Mouse (Mus musculus): ENCODE results near the gene Nos1ap. TPM values are rescaled to one million over a fixed set of nuclear protein-coding genes. Genes with fewer than 3 reads are reported as not detected.

Gene Nos1ap
- polyA plus RNA-seq, 1 experiment: 2.3 TPM

Other genes starting within 250 kb of the Nos1ap start
- gene Olfml2b, start 54.7 kb upstream of the Nos1ap start, polyA plus RNA-seq (2012; ENCODE audit: insufficient read depth, insufficient read length, missing spikeins): 2.0 and 4.3 TPM in 2 replicates

All from brown adipose tissue, adult 24 weeks (tissue).